Mouse (Mus musculus) 3T3-L1 (cell line): ENCODE data around the gene Tie1.
"Not testable (repeated sequence)": the region's sequence is repeated elsewhere in the genome, so short reads cannot be mapped to it uniquely, and the experiment has no call there.

Source experiments
- DNase-seq: peaks from one replicate; pipeline ENCODE4 v3.0.0-alpha.2; 2015; ENCODE audit warnings: low read depth, low spot score

Tie1 gene

DNA sequence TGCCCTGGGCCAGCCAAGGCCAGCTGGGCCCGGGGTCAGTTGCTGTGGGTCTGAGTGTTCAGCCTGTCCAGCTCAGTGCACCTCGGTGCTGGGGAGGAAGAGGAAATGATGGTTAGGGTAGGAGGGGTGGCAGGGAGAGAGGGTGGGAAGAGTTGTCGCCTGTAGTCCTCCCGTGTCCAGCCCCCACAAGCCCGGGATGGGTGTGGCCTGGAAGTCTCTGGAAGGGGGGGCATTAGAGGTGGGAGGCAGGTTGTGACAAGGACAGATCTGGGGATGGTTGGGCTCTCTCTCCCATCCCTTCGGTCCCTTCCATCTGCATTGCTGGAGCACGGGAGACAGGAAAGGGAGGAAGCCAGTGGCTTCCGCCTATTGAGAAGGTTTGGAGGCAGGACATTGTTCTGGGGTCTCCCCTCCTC, at the start of gene Tie1:
Tie1 (minus strand) TSS at position 345 of the 416 bp plus-strand sequence.
- DNase-seq, result no peak

- DNase-seq, result no peak
These were observed 47.9 kb upstream of the Tie1 start for GRCm38 (mm10) chr4:118537801-118538200.

GRCm38 (mm10) chr4:118535610-118536009, 45.7 kb upstream of the Tie1 start:
- DNase-seq, result no peak

- DNase-seq, result no peak
These were observed 43.7 kb upstream of the Tie1 start for GRCm38 (mm10) chr4:118533605-118534004.

- DNase-seq, result no peak
These were observed 43.3 kb upstream of the Tie1 start for GRCm38 (mm10) chr4:118533156-118533555.

DNA sequence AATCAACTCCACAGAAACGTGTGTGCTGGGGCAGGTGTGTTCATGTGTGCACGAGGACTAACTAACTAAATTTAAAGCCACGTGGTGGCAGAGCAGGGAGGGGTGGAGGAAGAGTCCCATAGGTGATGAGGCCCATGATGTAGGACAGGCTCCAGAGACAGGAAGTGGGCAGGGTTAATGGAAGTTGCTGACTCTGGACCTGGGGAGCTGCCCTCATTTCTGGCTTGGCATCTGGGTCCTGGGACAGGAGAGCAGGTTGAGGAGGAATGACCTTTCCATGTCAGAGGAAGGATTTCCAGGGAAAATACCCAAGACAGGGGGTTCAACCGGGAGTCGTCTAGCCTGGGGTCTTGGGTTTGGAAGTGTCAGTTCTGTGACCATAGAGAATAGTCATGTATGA, 42.8 kb upstream of the Tie1 start:
- no peak for DNase-seq

DNA sequence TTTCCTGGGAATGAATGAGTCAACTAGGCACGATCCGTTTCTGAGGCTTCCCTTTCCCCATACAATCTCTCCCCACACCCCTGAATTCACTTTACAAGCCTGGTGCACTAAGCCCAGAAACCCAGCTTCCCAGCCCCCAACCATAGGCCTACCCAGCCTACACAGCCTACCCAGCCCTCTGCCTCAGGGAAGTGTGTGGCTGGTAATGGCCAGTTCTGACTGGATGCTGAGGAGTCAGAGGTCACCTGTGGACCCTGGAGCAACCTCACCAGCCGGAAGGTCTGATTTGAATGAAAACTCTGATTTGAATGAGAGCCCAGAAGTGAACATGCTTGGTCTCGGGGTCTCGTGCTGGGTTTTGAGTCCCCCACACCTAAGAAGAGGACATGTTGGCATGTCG, 37.9 kb upstream of the Tie1 start:
- DNase-seq, result no peak

DNA sequence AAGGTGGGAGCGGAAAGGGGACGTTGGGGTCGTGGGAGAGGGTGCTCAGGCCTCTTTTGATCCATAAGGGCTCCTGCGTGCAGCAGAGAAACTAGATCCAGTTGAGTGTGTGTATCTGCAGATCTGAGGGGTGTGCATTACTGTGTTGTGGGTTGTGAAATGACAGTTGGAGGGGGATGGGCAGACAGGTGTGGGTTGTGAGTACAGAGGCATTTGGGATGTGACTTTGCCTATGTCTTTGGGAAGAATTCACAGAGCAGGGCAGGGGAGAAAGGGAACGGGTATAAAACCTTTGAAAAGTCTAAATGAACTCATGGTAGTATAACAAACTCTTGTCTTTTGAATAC, 37.4 kb upstream of the Tie1 start:
- no peak for DNase-seq

- no peak for DNase-seq
These were observed 36.8 kb upstream of the Tie1 start, which contains the start of gene 2610528J11Rik for GRCm38 (mm10) chr4:118526408-118527334. TSS of gene 2610528J11Rik (plus strand) at chr4:118526999.

DNA sequence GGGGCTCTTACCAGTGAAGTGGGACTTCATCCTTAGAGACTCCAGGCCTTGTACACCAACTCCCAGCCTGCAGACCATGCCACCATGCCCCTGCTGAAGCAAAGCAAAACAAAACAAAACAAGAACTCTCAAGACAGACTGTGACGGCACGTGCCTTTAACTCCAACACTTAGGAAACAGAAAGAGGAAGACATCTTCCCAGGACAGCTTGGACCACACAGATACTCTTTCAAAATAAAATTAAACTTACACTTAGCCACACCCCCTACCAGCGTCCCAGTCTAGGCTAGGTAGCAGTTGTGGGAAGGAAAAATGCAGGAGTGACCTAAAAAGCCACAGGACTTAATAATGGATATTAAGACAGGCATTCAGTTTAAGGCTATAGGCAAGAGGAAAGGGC, 35.9 kb upstream of the Tie1 start:
- DNase-seq, result no peak

- DNase-seq, result no peak
These were observed 34.1 kb upstream of the Tie1 start for GRCm38 (mm10) chr4:118523976-118524375.

DNA sequence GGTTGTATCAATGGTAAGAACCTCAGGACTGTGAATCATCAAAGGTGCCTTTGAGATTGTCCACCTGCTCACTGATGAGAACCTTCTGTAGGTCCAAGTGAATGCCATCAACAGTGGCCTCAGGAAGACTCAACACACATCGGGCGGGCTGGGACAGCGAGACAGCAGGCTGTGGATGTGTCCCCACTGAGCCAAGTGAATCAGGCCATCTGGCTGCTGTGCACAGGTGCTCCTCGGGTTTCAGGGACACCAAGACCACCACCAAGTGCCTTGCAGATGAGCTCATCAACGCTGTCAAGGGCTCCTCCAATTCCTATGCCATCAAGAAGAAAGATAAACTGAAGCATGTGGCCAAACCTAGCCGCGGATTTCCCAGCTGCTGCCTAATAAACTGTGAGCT, 32.4 kb upstream of the Tie1 start:
- DNase-seq, result no peak

- DNase-seq, result no peak
These were observed 28.3 kb upstream of the Tie1 start for GRCm38 (mm10) chr4:118518208-118518607.

DNA sequence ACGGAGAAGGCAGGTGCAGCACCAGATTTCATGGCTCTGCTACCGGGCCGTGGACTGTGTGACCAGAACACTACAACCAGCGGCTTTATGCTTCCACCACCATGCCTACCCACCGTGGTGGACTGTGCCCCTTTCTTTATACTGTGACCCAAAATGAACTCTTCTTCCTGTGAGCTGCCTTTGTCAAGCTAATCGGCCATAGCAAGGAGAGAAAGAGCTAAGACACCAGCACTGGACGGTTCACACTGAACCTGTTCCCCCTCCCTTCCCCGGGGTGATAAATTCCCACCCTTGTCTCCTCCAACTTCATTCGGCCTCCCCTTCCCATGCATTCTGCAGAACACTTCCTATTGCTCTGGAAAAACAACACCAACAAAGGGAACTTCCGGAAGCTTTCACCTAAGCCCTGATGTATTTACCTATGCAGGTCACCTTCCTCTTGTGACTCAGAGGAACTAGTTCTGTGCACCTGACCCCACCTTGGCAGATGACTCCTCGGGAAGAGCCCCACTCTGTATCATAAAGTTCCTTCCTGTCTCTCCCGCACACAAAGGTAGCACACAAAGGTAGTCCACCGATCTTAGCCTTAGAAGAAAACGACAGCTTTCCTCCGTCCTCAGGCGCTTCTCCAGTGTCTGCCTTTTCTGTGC, 27.8 kb upstream of the Tie1 start:
- no peak for DNase-seq

DNA sequence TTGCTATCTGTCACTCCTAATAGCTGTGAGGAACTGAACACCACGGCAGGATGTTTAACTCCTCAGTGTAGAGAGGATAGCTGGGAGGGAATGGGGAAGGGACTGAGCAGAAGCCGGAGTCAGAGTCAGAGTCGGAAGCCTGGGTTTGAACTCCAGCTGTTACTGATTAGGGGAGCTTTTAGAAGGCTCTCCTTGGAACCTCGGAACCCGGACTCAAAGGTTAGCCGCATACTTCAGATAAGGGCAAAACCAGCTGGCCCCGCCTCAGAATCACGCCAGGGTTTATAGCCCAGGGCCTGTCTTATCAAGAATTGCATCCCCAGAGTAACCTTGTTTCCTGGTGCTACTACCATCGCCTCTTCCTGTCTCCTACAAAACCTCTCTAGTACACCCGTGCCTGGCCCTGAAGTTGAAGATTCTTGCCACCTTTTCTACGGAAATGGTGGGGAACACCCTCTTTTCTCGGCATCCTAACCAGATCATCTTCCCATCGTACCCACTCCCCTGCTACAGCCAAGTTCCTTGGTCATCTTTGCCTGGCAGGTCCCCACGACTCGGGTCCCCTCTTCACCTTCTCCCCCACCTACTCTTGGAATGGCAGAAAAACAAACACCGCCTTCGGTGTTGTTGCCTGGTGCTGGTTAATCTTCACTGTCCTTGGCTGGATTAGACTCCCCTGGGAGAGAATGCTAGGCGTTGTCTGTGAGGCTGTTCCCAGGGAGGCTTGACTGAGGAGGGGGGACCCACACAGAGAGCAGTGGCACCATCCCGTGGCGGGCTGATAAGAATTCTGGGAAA, 27.0 kb upstream of the Tie1 start:
- DNase-seq, result no peak

- DNase-seq, result no peak
These were observed 19.2 kb upstream of the Tie1 start for GRCm38 (mm10) chr4:118509050-118509449.

DNA sequence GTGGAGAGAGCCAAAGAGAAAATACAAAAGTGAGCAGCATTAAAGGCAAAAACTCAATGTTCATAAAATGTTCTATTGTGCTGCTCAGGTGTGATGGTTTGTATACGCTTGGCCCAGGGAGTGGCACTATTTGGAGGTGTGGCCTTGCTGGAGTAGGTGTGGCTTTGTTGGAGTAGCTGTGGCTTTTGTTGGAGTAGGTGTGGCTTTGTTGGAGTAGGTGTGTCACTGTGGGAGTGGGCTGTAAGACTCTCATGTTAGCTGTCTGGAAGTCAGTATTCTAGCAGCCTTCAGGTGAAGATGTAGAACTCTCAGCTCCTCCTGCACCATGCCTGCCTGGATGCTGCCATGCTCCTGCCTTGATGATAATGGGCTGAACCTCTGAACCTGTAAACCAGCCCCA, 17.3 kb upstream of the Tie1 start:
- not testable (repeated sequence) for DNase-seq

DNA sequence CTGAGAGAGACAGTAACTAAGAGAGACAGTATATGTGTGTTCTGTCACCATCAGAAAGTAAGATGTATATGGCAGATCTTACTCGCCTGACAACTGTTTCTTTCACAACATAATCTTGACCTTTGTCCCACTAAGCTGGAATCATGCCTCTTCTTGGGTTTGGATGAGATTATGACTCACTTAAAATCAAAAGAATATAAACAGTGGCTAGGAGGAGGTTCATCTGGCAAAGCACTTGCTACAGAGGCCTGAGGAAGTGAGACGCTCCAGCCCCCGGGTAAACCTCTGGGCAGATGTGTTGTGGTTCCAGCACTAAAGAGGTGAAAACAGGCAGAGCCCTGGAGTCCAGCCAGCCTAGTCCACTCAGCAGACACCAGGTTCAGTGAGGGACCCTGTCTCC, 15.7 kb upstream of the Tie1 start:
- peak; percentile 94 for DNase-seq

- DNase-seq, result no peak
These were observed 10.9 kb upstream of the Tie1 start for GRCm38 (mm10) chr4:118500792-118501191.

DNA sequence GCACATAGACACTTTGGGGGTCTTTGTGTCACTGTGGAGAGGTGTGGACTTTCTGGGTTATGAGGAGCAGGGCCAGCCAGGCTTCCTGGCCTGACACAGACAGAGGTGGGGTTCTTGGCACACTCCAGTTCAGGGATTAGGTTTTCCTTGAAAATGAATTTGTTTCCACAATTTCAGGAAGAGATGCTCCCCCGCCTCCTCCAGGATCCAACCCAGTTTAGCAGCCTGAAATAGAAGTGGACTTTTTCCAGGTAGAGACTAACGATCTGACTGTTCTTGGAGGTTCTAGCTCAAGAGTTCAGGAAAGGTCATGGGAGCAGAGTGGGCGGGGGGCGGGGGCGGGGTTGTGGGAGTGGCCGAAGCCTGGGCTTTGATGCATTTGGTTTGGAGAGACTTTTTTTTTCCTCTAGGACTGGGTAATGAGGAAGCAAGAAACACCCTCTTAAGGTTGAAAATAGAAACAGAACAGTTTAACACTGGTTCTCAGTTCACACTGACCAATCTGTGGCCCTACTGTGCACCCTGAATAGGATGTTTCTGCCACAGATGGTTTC, 10.4 kb upstream of the Tie1 start:
- no peak for DNase-seq

GRCm38 (mm10) chr4:118490461-118490860, 600 bp upstream of the Tie1 start:
- no peak for DNase-seq
